Mouse (Mus musculus): ENCODE measurements around the gene Fgfr1op2.
A peak's percentile ranks its signal among the peaks of the same experiment; 100 is the strongest.

The Fgfr1op2 gene

DNA sequence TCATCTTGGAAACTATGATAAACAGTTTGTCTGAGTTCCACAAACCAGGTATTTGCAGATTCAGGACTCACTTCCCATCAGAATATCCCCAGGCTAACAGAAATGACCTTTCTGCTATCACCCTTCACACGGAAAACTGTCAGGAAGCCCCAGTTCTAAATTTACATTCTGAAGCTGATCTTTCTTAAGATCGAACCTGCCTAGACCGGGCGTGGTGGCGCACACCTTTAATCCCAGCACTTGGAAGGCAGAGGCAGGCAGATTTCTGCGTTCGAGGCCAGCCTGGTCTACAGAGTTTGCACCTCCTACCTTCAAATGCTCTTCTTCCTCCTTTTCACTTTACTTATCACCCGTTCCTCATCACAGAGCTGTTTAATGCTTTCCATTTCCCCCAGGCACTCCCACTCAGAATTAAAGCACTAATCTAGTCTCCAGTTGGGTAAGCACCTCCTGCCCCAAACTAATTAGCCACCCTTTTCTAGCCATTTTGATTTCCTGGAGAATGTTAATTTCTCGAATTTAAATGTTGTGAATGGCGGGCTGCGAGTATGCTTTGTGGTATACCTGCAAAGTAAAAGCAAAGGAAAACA is 64.7 kb downstream of the Fgfr1op2 start:
- DNase-seq (ENCODE audit: low spot score in 2 of 2): no peak

DNA sequence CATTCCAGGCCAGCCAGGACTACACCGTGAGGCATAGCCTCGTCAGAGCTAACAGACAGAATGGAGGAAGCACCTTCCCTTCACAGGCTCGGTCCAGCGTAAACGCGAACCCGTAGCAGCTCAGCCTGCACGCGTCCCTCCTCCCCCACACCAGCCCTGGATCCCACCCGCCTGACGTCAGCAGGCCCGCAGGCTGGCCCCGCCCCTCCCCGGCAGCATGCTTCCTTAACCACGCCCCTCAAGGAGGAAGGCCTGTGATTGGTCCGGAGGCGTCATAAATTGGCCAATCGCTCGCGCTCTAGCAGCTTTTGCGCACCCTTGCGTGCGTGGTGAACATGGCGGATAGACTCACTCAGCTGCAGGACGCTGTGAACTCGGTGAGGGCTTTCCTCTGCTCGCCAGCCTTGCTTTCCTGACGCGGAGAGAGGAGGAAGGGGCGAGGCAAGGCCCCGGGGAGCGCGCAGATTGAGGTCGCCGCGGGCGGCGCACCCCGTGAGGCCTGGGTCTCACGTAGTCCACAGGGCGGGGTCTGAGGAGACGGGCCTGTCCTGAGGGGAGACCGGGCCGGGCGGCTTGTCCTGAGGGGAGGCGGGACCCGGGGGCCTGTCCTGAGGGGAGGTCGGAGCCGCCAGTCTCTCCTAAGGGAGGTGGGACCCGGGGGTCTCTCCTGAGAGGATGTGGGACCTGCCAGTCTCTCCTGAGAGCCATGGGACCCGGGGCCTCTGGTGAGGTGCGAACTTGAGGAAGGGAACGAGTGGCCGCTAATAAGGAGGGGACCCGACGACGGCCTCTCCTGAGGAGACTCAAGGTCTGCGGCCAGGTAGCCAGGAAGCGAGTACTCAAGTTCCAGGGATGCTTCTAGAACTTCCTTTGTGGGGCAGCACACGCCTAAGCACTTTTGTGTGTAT is 65.5 kb downstream of the Fgfr1op2 start, which contains the start of the genes Med21 and Tm7sf3:
TSS of gene Med21 (plus strand) at position 272 of the 908 bp plus-strand sequence.
TSS of gene Tm7sf3 (minus strand) at position 549 of the 908 bp plus-strand sequence.
- peak; percentile 94 to 98 for DNase-seq (ENCODE audit: low spot score in 2 of 2)

GRCm38 (mm10) chr6:146643184-146643570 is 66.2 kb downstream of the Fgfr1op2 start:
- no peak for DNase-seq (ENCODE audit: low spot score in 2 of 2)
